Mouse (Mus musculus) hindbrain, postnatal 0 days (tissue): ENCODE data around the gene Nudcd3. TPM values are rescaled to one million over a fixed set of nuclear protein-coding genes. Genes with fewer than 3 reads are reported as not detected.

Experiments
- ATAC-seq: fragments of 200-750 bp; cut with Nextera tagmentation; 2 replicates; pipeline ENCODE4 v1.8.0; 2017; ENCODE audit warnings: mild to moderate bottlenecking, moderate TSS enrichment, moderate library complexity
- DNase-seq: peaks from one replicate; pipeline ENCODE4 v3.0.0-alpha.2; 2015; ENCODE audit warnings: low spot score
- H3K27ac ChIP-seq: fragments of 300-500 bp; sonication (generic); 2 replicates; pipeline ENCODE4 v1.5.1; 2014; ENCODE audit warnings: mild to moderate bottlenecking
- H3K27me3 ChIP-seq: fragments of 300-500 bp; sonication (generic); 2 replicates; pipeline ENCODE4 v1.6.1; 2014; ENCODE audit warnings: low read length, mixed read lengths; ENCODE audit not compliant: insufficient read depth
- H3K36me3 ChIP-seq: fragments of 300-500 bp; sonication (generic); 2 replicates; pipeline ENCODE4 v1.6.1; 2014; ENCODE audit warnings: low read length, mixed read lengths; ENCODE audit not compliant: insufficient read depth
- H3K4me1 ChIP-seq: fragments of 300-500 bp; sonication (generic); 2 replicates; pipeline ENCODE4 v1.6.1; 2014; ENCODE audit warnings: antibody characterized with exemption, low read length, mixed read lengths; ENCODE audit not compliant: insufficient read depth
- H3K4me2 ChIP-seq: fragments of 300-500 bp; sonication (generic); 2 replicates; pipeline ENCODE4 v1.6.1; 2014; ENCODE audit warnings: low read depth, mild to moderate bottlenecking, low read length, moderate library complexity, mixed read lengths
- H3K4me3 ChIP-seq: fragments of 300-500 bp; sonication (generic); 2 replicates; pipeline ENCODE4 v1.5.1; 2014; ENCODE audit warnings: low read length
- H3K9ac ChIP-seq: fragments of 300-500 bp; sonication (generic); replicated peaks from 2 replicates; pipeline ENCODE4 v1.6.1; 2014; ENCODE audit warnings: mild to moderate bottlenecking, low read length, moderate library complexity, mixed read lengths
- H3K9me3 ChIP-seq: fragments of 300-500 bp; sonication (generic); 2 replicates; pipeline ENCODE4 v1.6.1; 2016; ENCODE audit warnings: low read length, mixed read lengths
- CTCF ChIP-seq: IDR thresholded peaks from 2 replicates; pipeline ENCODE4 v1.5.1; 2016; ENCODE audit warnings: antibody characterized with exemption, control low read depth, low read depth
- whole genome bisulfite sequencing: fragments of 180-500 bp; shearing (Covaris S2); extraction: QIAGEN DNeasy Blood & Tissue Kit; methylation state at CpG from one replicate; pipeline ENCODE4 v1.1.7; 2014; 5-methylcytosine and 5-hydroxymethylcytosine counted together
- polyA plus RNA-seq: library from polyadenylated mRNA; unstranded; fragments of >200 nt; fragmentation: Nextera tagmentation; extraction: Ambion mirVana; gene quantifications from 2 replicates; pipeline ENCODE4 v1.2.1, GENCODE M21; 2015
- total RNA-seq: library from RNA; depleted of rRNA; stranded (reverse); fragments of >200 nt; gene quantifications from 2 replicates; pipeline ENCODE4 v1.2.3, GENCODE M21; 2014; rRNA removed

Nudcd3 gene
- total and polyA plus RNA-seq, 2 experiments from 2014 or later, result 63.6 to 66.7 TPM

- peaks cover 11% of the 10 kb centered on the region; the same call in 1 of the 2 replicates for H3K27me3 ChIP-seq
- DNase-seq, result no peak
- WGBS, result 83% methylated on average over 11 of the region's 11 CpGs
These were observed 137.9 kb downstream of the Nudcd3 start for GRCm38 (mm10) chr11:6062329-6062728.

GRCm38 (mm10) chr11:6061891-6062290 lies 138.3 kb downstream of the Nudcd3 start:
- ATAC-seq (no peak), DNase-seq (no peak)
- no peak for TF ChIP-seq CTCF
- H3K4me3 ChIP-seq, result no peak overlapping the region
- H3K27me3 ChIP-seq, result peaks cover 7% of the 10 kb centered on the region; the same call in 1 of the 2 replicates
- peaks cover 12% of the 10 kb centered on the region for H3K4me1 ChIP-seq
- no peaks in the 10 kb centered on the region for H3K36me3 ChIP-seq
- WGBS, result 85% methylated on average over 5 of the region's 5 CpGs
- no peak overlapping the region for H3K4me2 ChIP-seq
- H3K27ac ChIP-seq, result no peak overlapping the region
- H3K9ac ChIP-seq, result no peak overlapping the region
- no peaks in the 10 kb centered on the region for H3K9me3 ChIP-seq

More at GRCm38 (mm10) chr11:6062329-6062728, 137.9 kb downstream of the Nudcd3 start:
- Histone ChIP-seq H3K4me2 (no peak overlapping the region), H3K27ac (no peak overlapping the region), H3K4me1 (peaks cover 12% of the 10 kb centered on the region), H3K36me3 (no peaks in the 10 kb centered on the region), H3K4me3 (no peak overlapping the region), H3K9ac (no peak overlapping the region), H3K9me3 (no peaks in the 10 kb centered on the region)
- no peak for ATAC-seq
- no peak for TF ChIP-seq CTCF

GRCm38 (mm10) chr11:6059162-6059561 lies 141.1 kb downstream of the Nudcd3 start:
- no peaks in the 10 kb centered on the region for H3K36me3 ChIP-seq
- DNase-seq, result no peak
- no peak overlapping the region for H3K9ac ChIP-seq
- peaks cover 7% of the 10 kb centered on the region; the same call in 1 of the 2 replicates for H3K4me1 ChIP-seq
- H3K27ac ChIP-seq, result no peak overlapping the region
- H3K27me3 ChIP-seq, result no peaks in the 10 kb centered on the region
- ATAC-seq, result no peak
- WGBS, result 95% methylated on average over 10 of the region's 10 CpGs
- no peak overlapping the region for H3K4me2 ChIP-seq
- H3K9me3 ChIP-seq, result no peaks in the 10 kb centered on the region
- no peak overlapping the region for H3K4me3 ChIP-seq
- TF ChIP-seq CTCF, result no peak

Other genes with a start within 250 kb of the Nudcd3 start
- gene Ykt6, start 244.7 kb downstream of the Nudcd3 start, total RNA-seq, result 130 TPM in 2 replicates
- 72.3 and 81.7 TPM in 2 replicates for gene Ykt6, start 244.7 kb downstream of the Nudcd3 start, polyA plus RNA-seq
- 188 and 212 TPM in 2 replicates for gene Camk2b, start 134.1 kb downstream of the Nudcd3 start, total RNA-seq
- gene Camk2b, start 134.1 kb downstream of the Nudcd3 start, polyA plus RNA-seq, result 160 and 165 TPM in 2 replicates
- gene A730071L15Rik, start 386 bp downstream of the Nudcd3 start, total RNA-seq, result 0.18 TPM in 1 of 2 replicates, not detected in the other
- gene A730071L15Rik, start 386 bp downstream of the Nudcd3 start, polyA plus RNA-seq, result 0.54 and 0.58 TPM in 2 replicates
- 0.05 and 0.07 TPM in 2 replicates for gene Npc1l1, start 29.7 kb upstream of the Nudcd3 start, total RNA-seq
- 0.04 and 0.08 TPM in 2 replicates for gene Npc1l1, start 29.7 kb upstream of the Nudcd3 start, polyA plus RNA-seq
- gene Ddx56, start 67.4 kb upstream of the Nudcd3 start, total RNA-seq, result 76.7 and 79.4 TPM in 2 replicates
- gene Ddx56, start 67.4 kb upstream of the Nudcd3 start, polyA plus RNA-seq, result 65.6 and 69.0 TPM in 2 replicates
- gene Tmed4, start 74.5 kb upstream of the Nudcd3 start, total RNA-seq, result 82.0 and 95.4 TPM in 2 replicates
- 103 and 114 TPM in 2 replicates for gene Tmed4, start 74.5 kb upstream of the Nudcd3 start, polyA plus RNA-seq
- 139 TPM in 2 replicates for gene Ogdh, start 91.2 kb upstream of the Nudcd3 start, total RNA-seq
- gene Ogdh, start 91.2 kb upstream of the Nudcd3 start, polyA plus RNA-seq, result 139 and 151 TPM in 2 replicates
- 136 and 149 TPM in 2 replicates for gene Zmiz2, start 188.7 kb upstream of the Nudcd3 start, total RNA-seq
- gene Zmiz2, start 188.7 kb upstream of the Nudcd3 start, polyA plus RNA-seq, result 27.0 and 29.0 TPM in 2 replicates
- 2,267 and 2,460 TPM in 2 replicates for gene Ppia, start 215.0 kb upstream of the Nudcd3 start, total RNA-seq
- 5,475 and 5,597 TPM in 2 replicates for gene Ppia, start 215.0 kb upstream of the Nudcd3 start, polyA plus RNA-seq
- 75.5 and 95.0 TPM in 2 replicates for gene H2afv, start 244.0 kb upstream of the Nudcd3 start, total RNA-seq
- gene H2afv, start 244.0 kb upstream of the Nudcd3 start, polyA plus RNA-seq, result 251 and 254 TPM in 2 replicates